Mouse (Mus musculus) forebrain, embryonic 13.5 days (tissue): ENCODE results near the gene Tmem165. TPM values are rescaled to one million over a fixed set of nuclear protein-coding genes. Genes with fewer than 3 reads are reported as not detected.

Source experiments
- polyA plus RNA-seq: library from polyadenylated mRNA; unstranded; fragments of >200 nt; fragmentation: Nextera tagmentation; extraction: Ambion mirVana; gene quantifications from 2 replicates; pipeline ENCODE4 v1.2.1, GENCODE M21; 2015

Tmem165 gene
- polyA plus RNA-seq, 1 experiment from 2014 or later = 54.2 TPM

Other genes with a start within 250 kb of the Tmem165 start
- 16.9 and 17.3 TPM in 2 replicates for gene Kdr, start 205.4 kb upstream of the Tmem165 start, polyA plus RNA-seq
- gene Srd5a3, start 43.6 kb upstream of the Tmem165 start, polyA plus RNA-seq = 15.4 and 16.5 TPM in 2 replicates
- gene Clock, start 120.9 kb downstream of the Tmem165 start, polyA plus RNA-seq = 12.3 and 14.2 TPM in 2 replicates
- not detected in 2 replicates for gene Pdcl2, start 147.3 kb downstream of the Tmem165 start, polyA plus RNA-seq
- not detected in 2 replicates for gene Nmu, start 179.9 kb downstream of the Tmem165 start, polyA plus RNA-seq